Mouse (Mus musculus): ENCODE results near the gene Macrod1. TPM values are rescaled to one million over a fixed set of nuclear protein-coding genes. Genes with fewer than 3 reads are reported as not detected.

The Macrod1 gene
- total and polyA plus RNA-seq, 3 experiments = 56.4 to 134 (median 65.1) TPM

DNA sequence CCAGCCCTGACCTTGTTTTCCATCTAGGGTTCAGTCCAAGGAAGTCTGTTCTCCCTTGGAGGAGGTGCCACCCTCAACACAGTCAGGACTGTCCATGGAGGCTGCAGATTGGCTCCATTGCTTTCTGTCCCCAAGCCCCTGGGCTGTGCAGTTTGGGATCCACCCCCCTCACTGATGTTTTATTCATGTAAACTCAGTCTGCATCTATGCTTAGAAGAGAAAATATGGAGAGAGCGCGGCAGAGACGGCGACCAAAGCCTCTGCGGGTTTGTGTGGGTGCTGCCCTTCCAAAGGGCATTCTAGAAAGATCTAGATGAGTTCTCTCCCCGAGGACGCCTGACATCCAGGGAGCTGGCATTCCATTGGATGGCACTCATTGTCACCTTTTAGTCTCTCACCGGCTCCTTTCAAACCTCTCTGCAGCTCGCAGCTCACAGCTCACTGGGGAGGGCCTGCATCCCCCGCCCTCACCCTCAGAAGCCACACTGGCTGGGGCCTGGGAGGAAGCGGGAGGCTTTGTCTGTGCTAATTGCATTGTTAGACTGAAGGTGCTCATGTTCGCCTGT, 84.3 kb downstream of the Macrod1 start:
- no peak for DNase-seq

DNA sequence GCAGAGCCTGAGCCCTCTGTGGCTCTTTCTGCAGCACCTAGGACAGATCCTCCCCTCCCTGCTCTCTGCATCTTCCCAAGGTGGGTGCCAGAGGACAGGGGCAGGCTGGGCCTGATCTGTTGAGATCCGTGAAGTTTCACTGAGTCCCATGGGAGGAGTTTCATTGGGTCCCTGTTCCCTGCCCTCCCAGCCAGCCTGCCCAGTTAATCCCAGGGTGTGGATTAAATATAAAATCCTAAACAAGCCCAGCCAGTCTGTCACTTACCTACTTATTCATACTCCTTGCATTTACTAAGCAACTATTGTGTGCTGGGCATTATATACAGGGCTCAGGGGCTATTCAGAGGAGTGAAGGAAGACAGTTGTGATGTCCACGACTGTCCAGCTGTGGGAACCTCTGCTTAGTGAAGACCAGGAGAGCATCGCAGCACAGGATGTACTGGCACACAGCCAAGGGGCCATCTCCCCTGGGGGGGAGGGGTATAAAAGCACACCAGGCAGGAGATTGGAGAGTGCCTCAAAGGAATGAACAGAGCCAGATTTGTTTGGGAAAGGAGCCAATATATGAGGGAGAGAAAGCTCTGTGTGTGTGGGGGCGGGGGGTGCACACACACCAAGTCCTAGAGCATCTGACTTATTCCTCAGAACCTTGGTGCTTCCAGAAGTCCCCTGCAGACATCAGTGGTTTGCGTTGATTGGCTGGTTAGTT, 85.8 kb downstream of the Macrod1 start:
- DNase-seq = no peak

DNA sequence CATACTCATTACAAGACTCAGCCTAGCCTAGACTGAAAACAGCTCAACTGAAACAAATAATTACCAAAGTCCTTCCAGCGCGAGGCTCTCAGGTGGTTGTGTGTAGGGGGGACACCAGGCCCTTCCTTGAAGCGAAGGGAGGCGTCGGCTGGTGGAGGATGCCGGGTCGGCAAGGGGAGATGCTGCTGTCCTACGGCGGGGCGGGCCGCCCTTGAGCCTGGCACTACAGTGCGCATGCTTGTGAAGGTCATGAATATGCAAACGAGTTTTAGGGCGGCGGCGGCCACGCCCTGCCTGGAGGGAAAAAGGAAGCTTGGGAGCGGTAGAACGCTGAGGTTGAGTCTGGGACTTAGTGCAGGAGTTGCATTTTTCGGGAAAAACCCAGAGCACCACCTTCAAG, 87.2 kb downstream of the Macrod1 start:
- DNase-seq = peak; percentile 83

DNA sequence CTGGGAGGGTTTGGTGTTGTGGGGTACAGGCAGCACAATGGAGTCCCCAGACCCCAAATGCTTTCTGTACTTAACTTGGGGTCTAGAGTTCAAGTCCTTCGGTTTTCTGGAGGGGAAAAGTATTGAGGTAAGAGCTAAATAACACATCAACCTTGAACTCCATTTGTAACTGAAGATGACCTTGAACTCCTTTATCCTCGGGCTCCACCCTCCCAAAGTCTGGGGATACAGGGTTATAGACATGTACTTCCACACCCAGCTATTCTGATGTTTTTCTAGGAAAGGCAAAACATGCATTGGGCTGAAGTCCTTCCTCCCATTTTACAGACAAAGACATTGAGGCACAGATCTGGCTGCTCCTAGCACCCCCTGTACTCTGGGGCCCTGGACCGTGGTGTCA, 87.8 kb downstream of the Macrod1 start:
- DNase-seq = no peak

DNA sequence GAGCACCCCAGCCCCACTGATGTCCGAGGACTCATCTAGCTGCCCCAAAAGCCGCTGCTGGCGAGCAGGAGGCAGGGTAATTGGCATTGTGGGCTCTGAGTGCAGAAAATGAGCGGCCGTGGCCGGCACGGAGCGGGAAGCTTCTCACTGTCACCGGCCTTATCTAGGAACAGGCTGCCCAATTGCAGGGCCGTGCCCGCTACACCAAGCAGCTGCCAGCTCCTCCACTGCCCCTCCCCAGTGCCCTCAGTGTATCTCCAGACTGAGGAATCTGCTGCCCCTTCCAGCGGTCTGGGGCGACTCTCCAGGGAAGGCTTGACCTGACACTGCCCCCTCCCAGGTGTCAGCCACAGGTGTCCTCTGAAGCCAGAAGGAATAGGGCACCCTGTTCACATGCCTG, 89.8 kb downstream of the Macrod1 start:
- no peak for DNase-seq

GRCm38 (mm10) chr19:7148096-7148495, 91.5 kb downstream of the Macrod1 start:
- DNase-seq = no peak

- no peak for DNase-seq
Measured at GRCm38 (mm10) chr19:7148541-7149085, 92.0 kb downstream of the Macrod1 start.

DNA sequence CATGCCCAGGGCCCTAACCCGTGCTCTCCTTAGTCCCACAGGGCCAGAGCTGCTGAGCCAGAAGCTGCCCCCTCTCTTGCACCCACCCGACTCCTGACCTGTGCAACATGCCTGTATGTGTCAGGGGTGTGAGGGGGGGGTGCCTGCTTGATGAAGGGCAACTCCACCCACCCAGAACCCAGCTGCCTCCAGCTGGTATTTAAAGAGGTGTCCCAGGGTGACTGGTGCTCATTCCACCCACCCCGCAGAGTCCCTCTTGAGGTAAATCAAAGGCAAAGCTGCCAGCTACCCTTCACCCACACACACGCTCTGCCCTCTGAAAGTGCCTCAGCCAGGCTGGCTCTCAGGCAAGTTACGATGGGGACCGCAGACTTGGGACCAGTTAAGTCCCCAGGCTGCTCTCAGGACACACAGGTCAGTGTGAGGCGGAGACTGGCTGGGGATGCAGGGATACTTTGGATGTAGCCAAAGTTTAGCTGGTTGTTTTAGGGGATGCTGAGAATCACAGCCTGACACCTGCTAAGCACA, 92.6 kb downstream of the Macrod1 start:
- DNase-seq = no peak

DNA sequence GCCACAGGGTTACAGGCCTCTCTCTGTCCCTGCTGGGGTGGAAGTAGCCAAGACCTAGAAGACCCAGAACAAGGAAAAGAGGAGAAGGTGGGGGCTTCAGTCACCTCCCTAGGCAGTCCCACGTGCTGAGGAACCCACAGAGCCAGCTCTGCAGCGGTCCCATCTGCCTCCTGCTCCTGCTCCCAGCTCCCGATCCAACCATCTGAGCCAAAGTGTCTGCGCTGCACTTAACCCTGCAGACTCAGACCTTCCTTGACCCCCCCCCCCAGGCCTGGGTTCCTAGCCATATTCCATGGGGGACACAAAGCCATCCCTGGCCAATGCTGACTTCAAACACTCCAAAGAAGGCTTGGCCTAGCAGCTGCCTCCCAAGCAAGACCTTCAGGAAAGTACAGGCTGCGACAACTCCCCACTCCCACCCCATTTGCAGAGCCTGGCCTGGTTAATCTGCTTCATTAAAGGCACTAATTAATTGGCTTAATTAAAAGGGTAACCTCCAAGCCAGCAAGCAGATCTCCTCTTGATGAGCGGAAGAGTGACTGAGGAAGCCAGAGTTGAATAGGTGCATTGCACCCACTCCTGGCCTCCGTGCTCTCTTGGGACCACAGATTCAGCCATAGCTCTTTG, 94.8 kb downstream of the Macrod1 start:
- DNase-seq = no peak

- no peak for DNase-seq
Measured at GRCm38 (mm10) chr19:7151927-7152653, 95.5 kb downstream of the Macrod1 start.

DNA sequence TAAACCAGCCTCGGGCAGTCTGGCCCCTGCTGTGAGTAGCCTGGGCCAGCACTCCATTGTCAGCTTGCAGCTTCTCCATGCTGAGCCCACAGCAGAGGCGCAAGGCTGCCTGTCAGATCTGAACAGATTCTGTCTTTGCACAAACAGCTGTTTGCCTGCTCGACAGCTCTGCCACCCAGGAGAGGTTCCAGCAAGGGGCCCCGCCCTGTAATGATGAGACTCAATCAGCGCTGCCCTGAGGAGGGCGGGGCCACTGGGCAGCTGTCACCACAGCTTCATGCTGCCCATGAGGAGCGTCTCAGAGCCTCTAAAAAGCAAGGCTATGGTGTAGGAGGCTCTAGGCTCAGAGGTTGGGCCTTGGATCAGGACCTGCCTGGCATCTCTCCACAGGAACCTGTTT, 96.6 kb downstream of the Macrod1 start:
- DNase-seq = peak; percentile 27

GRCm38 (mm10) chr19:7155196-7155595, 98.6 kb downstream of the Macrod1 start:
- no peak for DNase-seq

- DNase-seq = no peak
Measured at GRCm38 (mm10) chr19:7157734-7158133, 101.1 kb downstream of the Macrod1 start.

- no peak for DNase-seq
Measured at GRCm38 (mm10) chr19:7160151-7160906, 103.7 kb downstream of the Macrod1 start.

DNA sequence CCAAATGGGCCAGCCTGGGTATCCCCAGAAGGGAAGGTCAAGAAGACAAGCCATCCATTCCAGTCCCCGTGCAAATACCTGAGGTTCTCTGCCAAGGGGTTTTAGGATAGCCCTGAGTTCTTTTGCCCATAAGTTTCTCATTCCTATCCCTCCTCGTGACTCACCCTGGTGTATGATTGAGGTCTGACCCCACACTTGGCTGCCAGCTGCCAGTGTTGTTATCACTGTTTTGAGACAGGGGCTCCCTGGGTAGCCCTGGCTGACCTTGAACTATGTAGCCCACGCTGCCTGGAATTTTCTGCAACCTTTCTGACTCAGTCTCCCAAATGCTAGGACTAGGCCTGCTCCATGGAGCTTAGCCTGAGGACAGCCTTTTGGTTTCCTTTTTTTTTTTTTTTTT, 104.5 kb downstream of the Macrod1 start:
- DNase-seq = no peak

- DNase-seq = no peak
Measured at GRCm38 (mm10) chr19:7164238-7164637, 107.6 kb downstream of the Macrod1 start.

- DNase-seq = peak; percentile 43
Measured at GRCm38 (mm10) chr19:7164820-7165323, 108.3 kb downstream of the Macrod1 start.

GRCm38 (mm10) chr19:7165509-7166199, 109.0 kb downstream of the Macrod1 start:
- peak; percentile 55 for DNase-seq

- no peak for DNase-seq
Measured at GRCm38 (mm10) chr19:7166200-7166711, 109.6 kb downstream of the Macrod1 start.

DNA sequence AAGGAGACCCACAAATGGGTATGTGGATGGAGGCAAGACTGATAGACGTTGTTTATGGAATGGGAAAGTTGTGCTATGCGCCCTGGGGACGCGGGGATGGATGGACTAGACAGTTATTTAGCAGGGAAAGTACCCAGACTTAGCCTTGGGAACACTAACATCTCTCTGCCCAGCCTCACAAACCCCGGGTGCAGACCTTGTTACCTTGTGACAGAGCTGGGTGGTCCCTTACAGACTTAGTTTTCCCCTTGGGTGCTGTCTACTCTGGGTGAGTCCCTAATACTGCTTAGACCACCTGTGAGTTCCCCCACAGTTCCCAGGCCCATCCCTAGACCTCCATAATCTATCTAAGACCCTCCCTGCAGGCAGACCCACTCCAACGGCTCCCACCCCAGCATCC, 110.2 kb downstream of the Macrod1 start:
- no peak for DNase-seq
